ENCODE assay signal across 10 mouse cellular contexts in the genomic region with DNA sequence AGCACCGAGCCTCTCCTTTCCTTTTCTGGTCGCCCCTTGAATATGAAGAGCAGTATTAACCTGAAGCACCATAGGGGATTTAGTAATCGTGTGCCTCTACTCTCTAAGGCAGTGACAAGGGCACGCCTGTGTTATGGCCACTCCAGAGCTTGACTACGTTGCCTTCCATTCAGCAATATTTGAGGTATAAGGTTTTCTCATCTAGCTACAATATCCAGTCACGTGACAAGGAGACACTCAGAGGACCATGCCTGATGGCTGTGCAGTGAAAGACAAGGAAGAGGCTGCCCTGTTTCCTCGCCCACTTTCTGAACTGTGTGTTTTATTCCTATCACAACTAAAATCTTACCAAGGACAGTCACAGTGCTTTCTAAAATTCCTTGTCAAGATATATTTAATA.
DNase-seq lines count a peak whose midpoint lies in the region; ATAC-seq lines count a peak whose summit lies in the region.
"Had no signal": no experiment of that assay in that cellular context is flagged by ENCODE, and none has a peak within 500 bp of the region (broad histone marks: within the 10 kb centered on the region; RNA-seq: fewer than 3 reads in every experiment).

No protein-coding gene starts in this region.

- no peak overlapping the region for H3K27ac ChIP-seq in kidney, embryonic 14.5 days (ENCODE audit: low read depth, low read length)
- peak overlapping the region; percentile 11; the same call in 1 of the 2 replicates for H3K27ac ChIP-seq in neural tube, embryonic 13.5 days (replicated peaks)
- H3K27ac ChIP-seq in neural tube, embryonic 15.5 days (replicated peaks): no peak overlapping the region
- peak overlapping the region; percentile 46 for H3K27ac ChIP-seq in heart, embryonic 16.5 days (ENCODE audit: low read length)
- H3K27ac ChIP-seq: midbrain, embryonic 10.5 days; neural tube, embryonic 12.5 days had no signal

- WGBS in kidney, embryonic 14.5 days: 81% methylated on average over 7 of the region's 7 CpGs
- 82% methylated on average over 7 of the region's 7 CpGs for WGBS in neural tube, embryonic 13.5 days
- WGBS in neural tube, embryonic 15.5 days: 88% methylated on average over 7 of the region's 7 CpGs
- 54% methylated on average over 7 of the region's 7 CpGs for WGBS in heart, embryonic 16.5 days

- peaks cover 15% of the 10 kb centered on the region for H3K4me1 ChIP-seq in kidney, embryonic 14.5 days (ENCODE audit: control insufficient read depth, insufficient read depth, low read length)
- peaks cover 26% of the 10 kb centered on the region for H3K4me1 ChIP-seq in neural tube, embryonic 13.5 days (replicated peaks)
- H3K4me1 ChIP-seq in neural tube, embryonic 15.5 days: peaks cover 29% of the 10 kb centered on the region
- H3K4me1 ChIP-seq in heart, embryonic 16.5 days (ENCODE audit: control insufficient read depth, insufficient read depth, low read length): peaks cover 44% of the 10 kb centered on the region

- 0 out of 2 replicates have a peak overlapping the region, but pooled peaks have one; percentile 18 for H3K9ac ChIP-seq in kidney, embryonic 14.5 days (ENCODE audit: low read depth, low read length)
- H3K9ac ChIP-seq in neural tube, embryonic 13.5 days: no peak overlapping the region
- no peak overlapping the region for H3K9ac ChIP-seq in neural tube, embryonic 15.5 days (replicated peaks)
- peak overlapping the region; percentile 10 for H3K9ac ChIP-seq in heart, embryonic 16.5 days (ENCODE audit: low read length)
- H3K9ac ChIP-seq: neural tube, embryonic 12.5 days had no signal

- no peaks in the 10 kb centered on the region for H3K9me3 ChIP-seq in kidney, embryonic 14.5 days (ENCODE audit: control insufficient read depth, low read length)
- no peaks in the 10 kb centered on the region for H3K9me3 ChIP-seq in neural tube, embryonic 13.5 days
- no peaks in the 10 kb centered on the region for H3K9me3 ChIP-seq in neural tube, embryonic 15.5 days (replicated peaks)
- no peaks in the 10 kb centered on the region for H3K9me3 ChIP-seq in heart, embryonic 16.5 days (replicated peaks; ENCODE audit: control insufficient read depth, low read length)
- H3K9me3 ChIP-seq: midbrain, embryonic 10.5 days; neural tube, embryonic 12.5 days had no signal

- H3K4me3 ChIP-seq in kidney, embryonic 14.5 days (ENCODE audit: low read length): no peak overlapping the region
- no peak overlapping the region for H3K4me3 ChIP-seq in neural tube, embryonic 13.5 days
- no peak overlapping the region for H3K4me3 ChIP-seq in neural tube, embryonic 15.5 days (replicated peaks)
- peak overlapping the region; percentile 28 for H3K4me3 ChIP-seq in heart, embryonic 16.5 days (ENCODE audit: low read length)
- H3K4me3 ChIP-seq: midbrain, embryonic 10.5 days; neural tube, embryonic 12.5 days had no signal

- H3K4me2 ChIP-seq in kidney, embryonic 14.5 days (replicated peaks; ENCODE audit: low read depth, low read length): no peak overlapping the region
- no peak overlapping the region for H3K4me2 ChIP-seq in neural tube, embryonic 13.5 days
- H3K4me2 ChIP-seq in neural tube, embryonic 15.5 days: no peak overlapping the region
- H3K4me2 ChIP-seq in heart, embryonic 16.5 days (ENCODE audit: low read depth, low read length): peak overlapping the region; percentile 48
- H3K4me2 ChIP-seq: neural tube, embryonic 12.5 days had no signal

- no peaks in the 10 kb centered on the region for H3K27me3 ChIP-seq in kidney, embryonic 14.5 days (ENCODE audit: control insufficient read depth, insufficient read depth, low read length)
- H3K27me3 ChIP-seq in neural tube, embryonic 13.5 days: no peaks in the 10 kb centered on the region
- no peaks in the 10 kb centered on the region for H3K27me3 ChIP-seq in neural tube, embryonic 15.5 days (replicated peaks)
- H3K27me3 ChIP-seq in heart, embryonic 16.5 days (ENCODE audit: control insufficient read depth, insufficient read depth, low read length): no peaks in the 10 kb centered on the region
- H3K27me3 ChIP-seq: neural tube, embryonic 12.5 days had no signal

- ATAC-seq in kidney, embryonic 14.5 days (ENCODE audit: low FRiP score, low TSS enrichment): no peak
- ATAC-seq in neural tube, embryonic 13.5 days (ENCODE audit: low read depth): no peak
- no peak for ATAC-seq in neural tube, embryonic 15.5 days (ENCODE audit: low FRiP score)
- ATAC-seq in heart, embryonic 16.5 days (replicated peaks; ENCODE audit: extremely low read depth, insufficient read depth, low FRiP score): no peak

- peaks cover 10% of the 10 kb centered on the region for H3K36me3 ChIP-seq in kidney, embryonic 14.5 days (ENCODE audit: control insufficient read depth, insufficient read depth, low read length)
- H3K36me3 ChIP-seq in neural tube, embryonic 13.5 days: peaks cover 20% of the 10 kb centered on the region
- peaks cover 14% of the 10 kb centered on the region for H3K36me3 ChIP-seq in neural tube, embryonic 15.5 days
- H3K36me3 ChIP-seq in heart, embryonic 16.5 days (ENCODE audit: control insufficient read depth, insufficient read depth): no peaks in the 10 kb centered on the region

- no peak for DNase-seq in kidney, adult 11 months
- DNase-seq in yolk sac, embryonic 10.5 days (ENCODE audit: low spot score): no peak
- no peak for DNase-seq in right cerebral cortex, adult 18-20 months
- no peak for DNase-seq in embryo, embryonic 10.5 days (ENCODE audit: low spot score)

Comparison
In these comparisons a context has a peak if more than half of its experiments do, and no peak if none do; other contexts are left out.
1. H3K27ac ChIP-seq: peak in neural tube, embryonic 13.5 days (single experiment) and heart, embryonic 16.5 days (single experiment); none in kidney, embryonic 14.5 days (single experiment) and neural tube, embryonic 15.5 days (single experiment).
2. H3K9ac ChIP-seq: peak in kidney, embryonic 14.5 days (single experiment) and heart, embryonic 16.5 days (single experiment); none in neural tube, embryonic 13.5 days (single experiment) and neural tube, embryonic 15.5 days (single experiment).